In genomic region chr13:45043466-45043865, GRCm38 (mm10) we compare ENCODE assay signal across 23 mouse cellular contexts. TPM values are rescaled to one million over a fixed set of nuclear protein-coding genes. Genes with fewer than 3 reads are reported as not detected.
"Had no signal": no experiment of that assay in that cellular context is flagged by ENCODE, and none has a peak within 500 bp of the region (broad histone marks: within the 10 kb centered on the region; RNA-seq: fewer than 3 reads in every experiment).

No protein-coding gene starts in this region.

- DNase-seq: liver, postnatal 0 days; lung, adult 2 months; retina, postnatal 1 day; right cerebral cortex, adult 18-20 months; right cerebral cortex, postnatal 25 days; right cerebral cortex, postnatal 4 days; spleen, adult 18-20 months; thymus, adult 18-20 months; thymus, postnatal 14 days; thymus, postnatal 36 days had no signal

- H3K27me3 ChIP-seq: lung, embryonic 15.5 days; megakaryocyte, embryonic 14.5 days; midbrain, embryonic 13.5 days; midbrain, embryonic 15.5 days; neural tube, embryonic 13.5 days; neural tube, embryonic 15.5 days had no signal

- H3K36me3 ChIP-seq: lung, embryonic 15.5 days; midbrain, embryonic 13.5 days; midbrain, embryonic 15.5 days; neural tube, embryonic 13.5 days; neural tube, embryonic 15.5 days had no signal

- H3K4me1 ChIP-seq: midbrain, embryonic 13.5 days; midbrain, embryonic 15.5 days had no signal

- H3K27ac ChIP-seq: lung, embryonic 15.5 days; macrophage; midbrain, embryonic 13.5 days; midbrain, embryonic 15.5 days; neural tube, embryonic 13.5 days; neural tube, embryonic 15.5 days had no signal

- ATAC-seq: liver, postnatal 0 days; lung, postnatal 0 days; midbrain, embryonic 13.5 days; midbrain, embryonic 15.5 days had no signal

- H3K4me3 ChIP-seq: lung, embryonic 15.5 days; megakaryocyte, embryonic 14.5 days; midbrain, embryonic 13.5 days; midbrain, embryonic 15.5 days; myocyte; neural tube, embryonic 13.5 days; neural tube, embryonic 15.5 days had no signal

- H3K9me3 ChIP-seq: lung, embryonic 15.5 days; midbrain, embryonic 13.5 days; midbrain, embryonic 15.5 days; neural tube, embryonic 13.5 days; neural tube, embryonic 15.5 days had no signal

RNA-seq across cellular contexts. Expression of gene Gm9817, which starts 35.0 kb away (rescaled TPM):
- total RNA-seq: megakaryocyte progenitor cell, adult 5-6 weeks; midbrain, postnatal 0 days had no signal
- polyA plus RNA-seq: liver, postnatal 0 days; lung, embryonic 15.5 days; midbrain, embryonic 13.5 days; midbrain, postnatal 0 days; neural tube, embryonic 11.5 days; neural tube, embryonic 13.5 days; neural tube, embryonic 15.5 days; thymus, postnatal 0 days had no signal
